Mouse (Mus musculus): Measurements from ENCODE around the gene Cldn14. TPM values are rescaled to one million over a fixed set of nuclear protein-coding genes. Genes with fewer than 3 reads are reported as not detected.

Cldn14 gene
- 0.13 TPM in 1 of 2 replicates, not detected in the other for total RNA-seq (2012; rRNA removed)
- not detected for polyA plus RNA-seq (2012; ENCODE audit: insufficient read depth in 1 of 2, insufficient read length in 2 of 2, low read depth in 1 of 2, low replicate concordance in 2 of 2, missing spikeins in 1 of 2)

DNA sequence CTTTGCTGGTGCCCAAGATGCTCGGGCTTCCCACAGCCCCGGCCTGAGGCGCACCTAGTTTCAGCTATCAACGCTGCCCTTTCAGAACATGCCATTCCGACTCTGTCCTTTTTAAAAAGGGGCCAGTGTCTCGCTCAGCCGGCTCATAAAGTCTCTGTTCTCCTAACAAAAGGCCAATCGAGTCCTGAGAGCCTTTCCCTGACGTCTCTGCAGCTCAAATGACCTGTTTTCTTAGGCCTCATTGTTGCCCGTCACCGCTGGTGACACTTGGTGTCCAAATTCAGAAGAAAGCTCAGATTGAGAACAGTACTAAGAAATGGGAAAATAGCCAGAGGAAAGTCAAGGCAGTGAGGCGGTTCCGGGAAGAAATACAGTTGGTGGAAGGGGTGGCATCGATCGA, at the start of gene Cldn14:
Gene Cldn14 (minus strand): TSS at position 101 of the 400 bp plus-strand sequence.
- H3K9ac ChIP-seq (ENCODE audit: control insufficient read depth, low read depth, low read length, poor library complexity, severe bottlenecking) = no peak within 1 kb of the TSS

DNA sequence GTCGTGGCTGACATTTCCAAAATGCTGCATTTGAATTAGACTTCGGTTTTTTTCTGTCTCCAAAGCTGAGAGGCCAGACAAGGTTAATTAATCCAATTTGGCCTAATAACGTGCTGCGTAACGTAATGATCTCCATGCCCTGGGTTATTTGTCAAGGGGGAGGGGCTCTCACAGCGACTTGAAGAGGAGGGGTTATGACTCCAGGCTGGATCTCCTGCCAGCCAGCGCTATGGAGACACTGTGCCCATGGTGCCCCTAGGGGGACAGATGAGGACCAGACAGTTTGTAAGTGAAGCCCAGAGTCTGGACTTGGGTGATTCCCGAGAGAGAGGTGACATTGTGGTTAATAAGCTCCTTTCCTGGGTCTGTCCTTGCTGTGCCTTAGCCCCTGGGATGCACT, 46.9 kb upstream of the Cldn14 start:
- no peak overlapping the region for H3K4me3 ChIP-seq (ENCODE audit: control insufficient read depth in 1 of 2, insufficient read depth in 1 of 2, low read depth in 2 of 2, low read length in 2 of 2)
- no peak overlapping the region for H3K9ac ChIP-seq (ENCODE audit: control insufficient read depth, low read depth, low read length, poor library complexity, severe bottlenecking)
- H3K79me2 ChIP-seq (ENCODE audit: control insufficient read depth, insufficient read depth, low read length, poor library complexity) = no peaks in the 10 kb centered on the region
- no peaks in the 10 kb centered on the region for H3K36me3 ChIP-seq (ENCODE audit: control insufficient read depth in 1 of 2, insufficient read depth in 2 of 2, low read length in 2 of 2)
- no peak for DNase-seq (ENCODE audit: low read depth, low spot score)
- no peak for TF ChIP-seq CTCF (IDR thresholded peaks at IDR 0.05 in 2 of 3, conservative IDR thresholded peaks at IDR 0.05 in 1 of 3; ENCODE audit: control insufficient read depth in 1 of 3, insufficient read depth in 1 of 3, low read depth in 2 of 3, low read length in 3 of 3, poor library complexity in 1 of 3, severe bottlenecking in 1 of 3)
- TF ChIP-seq GATA1 (IDR thresholded peaks at IDR 0.05; ENCODE audit: low read depth, low read length) = no peak
- TF ChIP-seq NRF1 (IDR thresholded peaks at IDR 0.05; ENCODE audit: insufficient read depth, low read depth, low read length, poor library complexity, severe bottlenecking) = no peak
- TF ChIP-seq SMC3 (IDR thresholded peaks at IDR 0.05; ENCODE audit: low read depth, low read length) = no peak
- TF ChIP-seq MXI1 (IDR thresholded peaks at IDR 0.05; ENCODE audit: low read depth, low read length) = no peak
- no peak for TF ChIP-seq CHD1 (IDR thresholded peaks at IDR 0.05; ENCODE audit: low read depth, low read length)
- TF ChIP-seq POLR2AphosphoS5 (IDR thresholded peaks at IDR 0.05; ENCODE audit: borderline replicate concordance, low read depth, low read length) = no peak
- no peaks in the 10 kb centered on the region for H3K9me3 ChIP-seq (replicated peaks; ENCODE audit: insufficient read depth, low read length)
- H3K4me1 ChIP-seq (ENCODE audit: control insufficient read depth in 1 of 2, insufficient read depth in 2 of 2, low read length in 2 of 2) = no peaks in the 10 kb centered on the region
- H3K27ac ChIP-seq (ENCODE audit: control insufficient read depth, low read depth, low read length) = no peak overlapping the region
- no peaks in the 10 kb centered on the region for H3K27me3 ChIP-seq (ENCODE audit: control insufficient read depth in 1 of 2, insufficient read depth in 2 of 2, low read length in 2 of 2)

More for the DNA sequence above, at the start of gene Cldn14:
- no peak within 1 kb of the TSS for H3K27ac ChIP-seq (ENCODE audit: control insufficient read depth, low read depth, low read length)
- no peak for DNase-seq (ENCODE audit: low read depth, low spot score)
- TF ChIP-seq ELF1 (IDR thresholded peaks at IDR 0.05; ENCODE audit: low read depth, low read length) (no peak), ZC3H11A (IDR thresholded peaks at IDR 0.05; ENCODE audit: low read depth, low read length) (no peak), POLR2A (IDR thresholded peaks at IDR 0.05; ENCODE audit: control insufficient read depth in 1 of 2, insufficient read depth in 1 of 2, low read depth in 1 of 2, low read length in 2 of 2, poor library complexity in 1 of 2) (no peak), BHLHE40 (IDR thresholded peaks at IDR 0.05; ENCODE audit: borderline replicate concordance, low read depth, low read length) (no peak), TAL1 (IDR thresholded peaks at IDR 0.05; ENCODE audit: low read length) (no peak), KAT2A (conservative IDR thresholded peaks at IDR 0.05; ENCODE audit: low read depth, low read length) (no peak), GATA1 (IDR thresholded peaks at IDR 0.05; ENCODE audit: low read depth, low read length) (no peak), USF1 (IDR thresholded peaks at IDR 0.05; ENCODE audit: low read depth, low read length) (no peak), NRF1 (IDR thresholded peaks at IDR 0.05; ENCODE audit: insufficient read depth, low read depth, low read length, poor library complexity, severe bottlenecking) (no peak), MEF2A (IDR thresholded peaks at IDR 0.05; ENCODE audit: extremely low read depth, insufficient replicate concordance, low read depth, low read length, poor library complexity, severe bottlenecking) (no peak)
- H3K79me2 ChIP-seq (ENCODE audit: control insufficient read depth, insufficient read depth, low read length, poor library complexity) = no peaks in the 10 kb centered on the region
- peaks cover 0 to 23% of the 10 kb centered on the region in 2 experiments; a peak in 2 of 4 replicates for H3K4me1 ChIP-seq (ENCODE audit: control insufficient read depth in 1 of 2, insufficient read depth in 2 of 2, low read length in 2 of 2)
- no peak within 1 kb of the TSS for H3K4me3 ChIP-seq (ENCODE audit: control insufficient read depth in 1 of 2, insufficient read depth in 1 of 2, low read depth in 2 of 2, low read length in 2 of 2)
- H3K36me3 ChIP-seq (ENCODE audit: control insufficient read depth in 1 of 2, insufficient read depth in 2 of 2, low read length in 2 of 2) = no peaks in the 10 kb centered on the region
- H3K27me3 ChIP-seq (ENCODE audit: control insufficient read depth in 1 of 2, insufficient read depth in 2 of 2, low read length in 2 of 2) = peaks cover 2 to 3% of the 10 kb centered on the region in 2 experiments; a peak in 2 of 4 replicates
- H3K9me3 ChIP-seq (replicated peaks; ENCODE audit: insufficient read depth, low read length) = no peaks in the 10 kb centered on the region

All from MEL (cell line).